Mouse (Mus musculus) thymus, postnatal 14 days (tissue): ENCODE results near the gene Mptx2.
"Not testable (repeated sequence)": the region's sequence is repeated elsewhere in the genome, so short reads cannot be mapped to it uniquely, and the experiment has no call there.

Source experiments
- DNase-seq: peaks from one replicate; pipeline ENCODE4 v3.0.0; 2021

Gene Mptx2

DNA sequence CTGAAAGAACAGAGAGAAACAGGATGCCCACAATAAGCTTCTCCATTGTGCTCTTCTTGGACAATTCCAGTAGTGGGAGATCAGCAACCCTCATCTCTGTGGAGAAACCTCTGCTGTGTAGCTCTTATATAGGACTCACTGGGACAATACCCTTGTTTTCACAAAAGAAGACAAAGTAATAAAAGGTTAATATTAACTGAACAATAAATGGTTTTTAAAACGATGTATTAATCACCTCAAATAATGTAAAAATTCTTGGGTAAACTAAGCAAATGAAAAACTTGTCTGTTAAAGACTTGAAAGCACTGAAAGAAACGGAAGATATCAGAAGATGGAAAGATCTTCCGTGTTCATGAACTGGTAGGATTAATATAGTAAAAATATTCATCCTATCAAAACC lies at the start of gene Mptx2:
TSS of gene Mptx2 (minus strand) at position 101 of the 400 bp plus-strand sequence.
- DNase-seq, result no peak

DNA sequence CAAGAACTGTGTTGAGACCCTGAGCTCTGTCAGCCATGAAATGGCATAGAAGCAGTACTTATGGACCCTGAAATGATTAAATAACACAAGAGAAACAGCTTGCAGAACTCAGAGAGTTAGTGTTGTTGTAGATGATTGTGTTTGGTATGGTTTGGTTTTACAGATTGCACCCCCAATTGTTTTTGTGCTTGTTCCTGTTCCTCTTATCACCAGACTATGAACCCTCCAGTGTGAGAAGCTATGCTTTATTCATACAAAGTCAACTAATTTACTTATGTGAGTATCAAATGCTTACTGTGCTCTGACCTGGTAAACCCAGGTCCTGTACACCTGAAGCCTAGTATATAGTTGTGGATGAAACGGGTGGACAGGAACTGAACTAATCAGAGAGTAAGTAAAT lies 49.0 kb upstream of the Mptx2 start:
- no peak for DNase-seq

DNA sequence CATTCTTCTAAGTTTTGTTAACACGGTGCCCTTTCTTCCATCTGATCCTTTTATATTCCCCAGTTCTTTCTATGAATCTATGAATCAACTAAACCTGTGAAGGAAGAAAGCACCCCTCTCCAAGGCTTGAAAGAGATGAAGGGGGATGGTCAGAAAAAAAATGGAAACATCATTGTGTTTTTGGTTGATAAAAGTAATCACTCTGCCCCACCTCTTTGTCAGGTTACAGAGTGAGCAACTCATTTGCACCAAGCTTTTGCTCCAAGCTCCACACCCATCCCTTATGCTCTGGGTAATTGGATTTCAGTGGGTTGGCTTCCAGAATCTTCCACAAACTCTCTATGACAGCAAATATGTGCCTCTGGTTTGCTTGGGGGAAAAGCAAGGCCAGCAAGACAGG lies 47.8 kb upstream of the Mptx2 start:
- no peak for DNase-seq

DNA sequence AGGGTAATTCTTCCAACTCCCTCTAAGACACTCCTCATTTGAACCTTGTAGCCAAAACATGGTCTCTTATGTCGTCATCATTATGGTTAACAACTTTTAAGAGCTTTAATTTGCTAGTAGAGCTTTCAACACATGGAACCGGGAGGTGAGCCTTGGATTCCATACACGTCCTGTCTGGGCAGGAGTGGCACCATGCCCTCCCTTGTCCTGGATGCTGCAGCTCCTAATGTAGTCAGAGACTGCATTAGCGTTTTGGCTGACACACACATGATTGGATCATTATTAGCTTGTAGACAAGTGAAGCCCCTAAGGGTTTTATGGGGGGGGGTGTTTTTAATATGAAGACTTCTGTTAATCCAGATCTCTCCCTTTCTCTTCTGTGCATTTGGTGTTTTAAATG lies 47.4 kb upstream of the Mptx2 start:
- no peak for DNase-seq

DNA sequence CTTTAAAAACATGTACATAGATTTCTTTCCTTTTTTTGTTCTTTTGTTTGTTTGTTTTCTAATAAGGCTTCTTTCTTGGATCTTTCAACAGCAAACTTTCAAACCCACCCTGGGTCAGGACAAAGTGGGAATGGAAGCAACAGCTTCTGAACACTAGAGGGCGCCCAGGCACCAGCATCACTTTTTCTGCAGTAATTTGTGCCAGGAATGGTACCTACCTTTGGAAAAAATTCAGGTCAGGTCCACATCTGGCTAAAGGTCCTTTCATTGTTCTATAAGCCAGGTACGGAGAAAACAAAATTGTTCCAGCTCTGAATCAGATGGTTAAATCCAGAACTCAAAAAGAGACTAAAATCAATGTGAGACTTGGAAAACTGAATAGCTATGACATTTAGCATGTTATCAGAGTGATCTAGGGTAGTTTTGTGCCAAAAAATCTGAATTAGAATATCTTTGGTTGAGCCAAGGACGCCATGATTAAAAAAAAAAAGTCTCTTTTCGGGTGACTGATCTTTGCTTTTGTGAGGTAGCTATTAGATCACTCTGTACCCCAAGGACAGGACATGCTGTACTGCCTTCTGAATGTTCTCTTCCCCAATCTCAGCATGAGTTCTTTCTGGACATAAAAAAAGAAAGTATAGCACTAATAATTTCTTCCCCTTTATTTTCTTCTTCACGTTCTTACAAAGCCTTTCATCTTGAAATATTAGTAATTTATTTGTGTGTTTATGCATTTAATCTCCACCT lies 46.4 kb upstream of the Mptx2 start:
- DNase-seq, result peak; percentile 12

DNA sequence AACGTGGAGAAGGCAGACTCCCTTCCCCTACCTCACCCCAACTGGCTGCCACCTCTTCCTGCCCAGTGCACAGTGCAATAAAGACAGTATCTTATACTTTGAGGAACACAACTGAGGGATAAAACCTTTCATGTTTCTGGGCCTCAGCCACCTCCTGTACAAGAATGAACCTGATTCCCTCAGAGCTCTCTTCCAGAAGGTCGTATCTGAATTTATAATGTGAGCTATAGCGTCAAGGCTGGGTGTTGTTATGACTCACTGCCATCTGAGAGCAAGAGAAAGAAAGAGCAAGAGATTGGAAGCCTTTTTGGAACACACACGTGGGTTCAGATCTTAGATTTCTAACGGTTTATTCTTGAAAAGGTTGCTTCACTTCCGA lies 44.7 kb upstream of the Mptx2 start:
- DNase-seq, result no peak

DNA sequence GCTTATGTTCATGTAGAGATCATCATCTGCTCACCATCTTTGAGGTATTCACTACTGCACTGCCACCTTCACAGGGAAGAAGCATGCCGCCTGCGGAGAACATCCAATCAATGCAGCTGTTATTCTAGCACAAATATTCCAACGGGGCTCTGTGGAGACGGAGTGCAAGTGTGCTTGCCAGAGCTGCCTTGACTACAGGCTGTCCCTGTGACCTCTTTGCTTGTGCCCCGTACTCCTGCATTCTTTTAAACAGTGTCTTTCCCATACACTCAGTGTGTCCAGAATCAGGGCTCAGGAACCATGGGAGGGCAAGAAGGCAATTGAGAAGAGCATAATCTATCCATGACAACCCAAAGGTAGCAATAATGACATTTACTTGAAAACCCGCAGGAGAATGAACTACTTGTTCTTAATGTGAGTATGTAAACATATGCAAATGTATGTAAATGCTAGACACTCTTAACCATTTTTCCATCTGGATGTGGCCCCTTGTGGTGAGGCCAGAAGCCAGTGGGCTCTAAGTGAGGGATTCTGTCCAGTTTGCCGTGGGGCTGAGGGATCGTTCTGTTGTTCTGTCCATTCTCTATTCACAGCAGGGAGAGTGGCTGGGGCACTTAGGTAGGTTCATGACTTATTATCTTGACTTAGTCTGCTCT lies 44.1 kb upstream of the Mptx2 start:
- no peak for DNase-seq

DNA sequence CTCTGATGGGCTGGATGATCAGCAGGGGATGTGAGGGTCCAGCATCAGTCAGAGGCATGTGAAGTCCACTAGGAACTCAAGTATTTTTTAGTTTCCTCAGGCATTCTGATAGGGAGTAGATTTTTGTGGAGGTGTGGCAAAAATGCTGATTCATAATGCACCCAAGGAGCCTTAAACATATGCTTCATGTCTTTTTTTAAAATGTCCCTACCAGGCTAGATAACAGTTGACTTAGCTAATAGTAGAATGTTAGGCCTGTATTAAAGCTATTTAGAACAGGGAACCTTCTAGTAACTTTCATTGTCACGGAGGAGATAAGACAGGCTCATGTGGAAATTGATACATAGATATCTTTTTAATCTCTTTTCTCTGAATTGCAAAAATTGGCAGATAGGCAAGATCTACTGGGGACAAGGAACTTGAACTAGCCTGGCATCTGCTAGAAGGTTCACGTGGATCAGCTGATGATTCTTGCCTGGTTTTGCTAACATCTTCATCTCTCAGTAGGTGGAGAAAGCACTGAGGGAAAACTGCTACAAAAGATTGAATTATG lies 40.4 kb upstream of the Mptx2 start:
- no peak for DNase-seq

DNA sequence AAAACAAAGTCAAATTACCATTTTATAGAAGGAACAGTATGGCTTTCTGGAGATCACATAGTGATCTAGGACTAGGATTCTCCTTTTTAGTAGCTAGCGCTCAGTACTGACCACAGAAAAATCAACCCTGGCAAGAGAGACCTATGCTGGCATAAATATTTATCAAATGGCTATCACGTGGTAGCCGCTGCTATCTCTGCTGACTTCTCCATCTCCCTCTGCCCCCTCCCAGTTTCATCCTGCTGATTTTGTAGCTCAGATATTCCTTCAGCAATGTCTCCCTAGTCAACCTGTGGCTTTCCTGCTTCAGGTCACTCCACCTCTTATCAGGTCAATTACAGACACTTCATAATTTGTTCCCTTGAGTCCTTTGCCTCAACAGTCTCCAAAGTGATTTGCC lies 38.1 kb upstream of the Mptx2 start:
- DNase-seq, result no peak

DNA sequence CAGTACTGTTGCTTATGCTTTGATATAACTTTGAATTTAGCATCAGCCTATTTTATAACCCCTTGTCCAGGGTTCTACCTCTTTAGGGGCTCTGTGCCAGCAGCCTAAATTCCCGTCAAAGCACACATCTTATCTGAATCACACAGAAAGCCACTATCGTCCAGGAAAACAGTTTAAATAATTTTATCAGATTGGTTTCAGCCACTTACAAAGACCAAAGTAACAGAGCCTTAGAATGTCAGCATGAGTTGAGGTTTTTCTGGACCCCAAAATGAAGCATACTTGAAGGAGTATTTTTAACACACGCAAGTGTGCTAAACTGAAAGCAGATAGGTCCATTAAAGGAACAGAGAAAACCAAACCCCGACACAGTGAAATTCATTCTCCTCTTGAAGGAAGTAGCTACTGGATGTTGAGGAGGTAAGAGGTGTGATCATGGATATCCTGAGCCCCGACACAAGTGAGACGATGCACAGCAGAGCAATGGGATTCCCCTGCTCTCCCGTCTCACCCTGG lies 36.0 kb upstream of the Mptx2 start:
- not testable (repeated sequence) for DNase-seq

DNA sequence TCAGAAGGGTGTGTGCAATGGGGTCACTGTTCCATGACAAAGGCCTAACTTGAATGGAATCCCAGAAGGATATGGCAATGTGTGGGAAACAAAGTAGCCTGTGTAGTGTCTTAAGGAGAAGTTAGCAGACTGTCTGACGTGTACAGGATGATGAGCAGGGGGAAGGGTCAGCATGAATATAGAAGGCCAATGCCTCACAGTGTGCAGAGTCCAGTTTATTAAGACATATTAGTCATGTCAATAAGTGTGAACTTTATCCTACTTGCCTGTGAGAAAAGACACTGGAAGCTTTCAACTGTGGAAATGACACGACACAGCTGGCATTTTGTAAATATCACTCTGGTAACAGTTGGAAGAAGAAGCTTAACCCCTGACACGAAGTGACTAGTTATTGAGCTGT lies 25.2 kb upstream of the Mptx2 start:
- not testable (repeated sequence) for DNase-seq

DNA sequence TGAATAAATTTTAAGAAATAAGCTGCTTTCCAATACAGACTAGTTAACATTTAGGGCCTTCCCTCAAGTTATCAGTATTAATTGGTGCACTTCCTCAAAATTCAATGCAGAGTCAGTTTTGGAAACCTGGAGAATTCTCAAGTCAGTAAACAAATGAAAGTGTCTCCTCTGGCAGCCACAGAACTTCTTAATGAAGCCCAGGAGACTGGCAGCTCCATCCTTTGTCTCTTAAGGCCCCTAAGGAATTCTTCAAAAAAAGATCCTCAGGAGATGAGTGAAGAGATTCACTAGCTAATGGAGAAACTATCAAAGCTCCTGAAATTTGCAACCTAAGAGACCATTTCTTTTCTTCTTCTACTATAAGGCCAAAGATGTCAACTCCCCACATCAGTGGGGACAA lies 11.9 kb downstream of the Mptx2 start, which contains the start of gene Olfr418:
TSS of gene Olfr418 (plus strand) at position 301 of the 400 bp plus-strand sequence.
- no peak for DNase-seq

DNA sequence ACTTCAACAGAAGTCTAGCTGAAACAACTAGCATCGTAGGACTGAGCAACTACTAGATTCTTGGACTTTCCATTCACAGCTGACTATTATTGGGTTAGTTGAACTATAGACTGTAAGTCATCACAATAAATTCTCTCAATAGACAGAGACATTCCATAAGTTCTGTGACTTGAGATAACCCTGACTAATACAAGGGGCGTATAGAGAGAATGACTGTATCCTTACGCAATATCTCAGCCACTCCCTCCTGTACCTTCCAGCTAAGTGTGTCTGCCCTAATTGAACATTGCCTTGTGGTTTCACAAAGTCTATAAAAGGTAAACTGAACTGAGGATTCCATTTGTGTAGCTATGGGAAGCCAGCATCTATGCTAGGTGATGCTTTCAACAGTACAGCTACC lies 27.7 kb downstream of the Mptx2 start:
- DNase-seq, result no peak

DNA sequence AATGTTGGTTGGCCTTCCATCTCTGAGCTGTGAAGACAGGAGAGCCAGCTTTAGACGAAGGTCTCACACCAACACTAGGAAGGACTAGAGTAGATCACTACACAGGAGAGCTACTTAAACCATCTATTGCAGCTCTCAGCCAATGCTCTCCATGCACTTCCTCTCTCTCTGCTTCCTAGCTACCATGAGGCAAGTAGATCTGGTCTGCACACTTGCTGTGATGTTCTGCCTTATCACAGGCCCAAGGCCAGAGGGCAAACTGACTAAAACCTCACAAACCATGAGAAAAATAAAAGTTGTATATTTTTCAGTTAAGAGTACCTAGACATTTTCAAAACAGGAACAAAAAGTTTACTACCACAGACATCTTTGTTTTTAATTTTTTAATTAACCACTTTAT lies 40.6 kb downstream of the Mptx2 start:
- not testable (repeated sequence) for DNase-seq

DNA sequence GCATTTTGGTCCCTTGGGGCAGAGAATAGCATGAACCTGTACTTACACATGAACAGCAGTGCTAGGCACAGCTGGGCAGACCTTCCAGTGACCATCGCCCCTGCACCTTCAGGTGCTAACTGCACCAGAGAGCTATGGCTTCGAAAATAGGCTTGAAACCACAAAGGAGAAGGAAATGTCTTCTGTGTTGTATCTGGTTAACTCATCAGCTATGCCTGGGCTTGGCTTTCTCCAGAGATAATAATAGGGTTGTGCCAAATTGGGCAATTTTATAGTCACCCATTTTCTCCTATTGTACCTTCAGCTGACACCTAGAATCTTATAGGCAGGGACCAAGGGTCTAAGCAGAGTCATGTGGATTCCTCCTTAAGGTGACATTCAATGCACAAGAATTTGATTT lies 50.5 kb downstream of the Mptx2 start, which contains the start of gene Fcer1a:
TSS of gene Fcer1a (minus strand) at position 134 of the 400 bp plus-strand sequence.
- DNase-seq, result no peak
